Mouse (Mus musculus) testis, postnatal 14 days (tissue): ENCODE measurements at regions not wholly inside any gene's neighbourhood (a gene's known extent, or its start where the extent isn't known, plus 50 kb on each side); places are given as distances from the start of the nearest gene placed in this dataset.

ENCODE experiments used
- DNase-seq: peaks from one replicate; pipeline ENCODE4 v3.0.0; 2021; ENCODE audit warnings: low spot score

DNA sequence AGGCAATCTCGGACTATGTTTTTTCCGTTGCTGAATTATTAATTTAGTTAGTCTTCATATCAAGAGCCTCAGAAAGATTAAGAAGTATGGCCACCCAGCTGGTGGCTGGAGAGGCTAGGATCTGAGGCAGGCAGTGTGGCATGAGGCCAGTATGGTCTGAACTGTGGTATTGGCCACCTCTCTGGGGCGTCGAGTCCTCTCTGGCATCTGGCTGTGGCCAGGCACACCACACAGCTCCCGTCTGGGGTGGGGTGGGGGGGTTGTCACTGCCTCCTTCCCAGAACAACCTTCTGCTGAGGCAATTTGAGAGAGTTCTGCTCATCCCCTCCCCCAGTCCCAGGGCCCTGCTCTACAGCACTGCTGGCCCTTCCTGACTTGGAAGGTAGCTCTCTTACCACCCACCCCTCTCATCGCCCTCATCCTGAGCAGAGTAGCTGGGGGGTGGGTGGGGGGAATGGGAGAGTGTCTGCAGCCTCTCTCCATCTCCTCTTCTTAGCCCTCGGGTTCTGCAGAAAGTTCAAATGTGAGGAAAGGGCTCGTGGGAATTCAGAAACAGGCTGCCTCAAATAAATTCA is 103.2 kb downstream of the Vegfa start:
- no peak for DNase-seq

DNA sequence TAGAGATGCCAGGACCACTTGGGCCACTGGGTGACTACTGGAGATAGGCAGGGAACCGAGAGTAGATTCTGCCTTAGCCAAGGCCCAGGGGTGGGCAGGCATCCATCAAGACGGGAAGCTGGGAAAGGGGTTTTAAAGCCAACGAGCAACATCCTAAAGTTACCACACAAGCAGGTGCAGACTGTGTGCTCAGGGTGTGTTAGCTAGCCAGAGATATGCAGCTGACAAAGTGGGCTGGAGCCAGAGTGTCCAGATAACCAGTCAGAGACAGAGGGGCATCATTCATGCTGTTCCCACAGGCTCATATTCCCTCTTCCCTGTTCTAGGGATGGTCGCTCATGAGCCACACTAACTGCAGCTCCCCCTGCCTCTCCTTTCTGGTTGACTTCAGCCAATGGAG is 104.2 kb downstream of the Vegfa start:
- DNase-seq = no peak

DNA sequence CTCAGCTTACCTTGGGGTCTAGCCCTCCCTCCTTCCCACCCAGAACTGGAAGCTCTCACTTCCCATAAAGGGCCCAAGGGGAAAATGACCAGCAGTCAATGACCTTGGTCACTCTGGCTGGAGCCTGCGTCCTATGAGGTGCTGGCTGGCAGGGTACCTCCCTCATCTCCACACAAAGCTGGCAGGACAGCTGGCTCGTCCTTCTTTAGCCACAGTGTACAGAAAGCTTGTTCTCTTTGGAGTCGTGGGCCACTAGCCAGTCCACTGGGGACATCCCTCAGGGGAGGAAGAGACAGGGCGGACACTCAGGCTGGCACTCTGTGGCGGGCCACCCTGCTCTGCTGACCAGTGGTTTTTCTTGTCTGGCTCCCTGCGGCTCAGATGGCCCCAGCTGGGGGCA is 106.3 kb downstream of the Vegfa start:
- no peak for DNase-seq

DNA sequence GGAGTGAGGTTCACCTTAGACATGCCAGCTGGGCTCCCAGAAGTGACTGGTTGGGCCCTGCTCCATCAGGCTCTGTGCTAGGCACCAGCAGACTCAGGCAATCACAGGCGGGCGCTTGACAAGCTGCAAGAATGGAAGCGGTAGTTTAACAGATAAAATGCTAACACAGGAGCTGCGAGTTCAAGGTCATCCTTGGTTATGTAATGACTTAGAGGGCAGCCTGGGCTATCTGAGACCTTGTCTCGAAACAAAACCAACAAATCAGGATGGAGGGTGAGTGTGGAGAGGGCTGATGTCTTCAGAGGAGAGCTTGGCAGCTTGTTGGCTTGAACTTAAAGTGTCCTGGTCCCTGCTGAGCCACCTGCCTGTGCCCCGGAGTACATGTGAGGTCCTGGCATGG is 107.6 kb downstream of the Vegfa start:
- no peak for DNase-seq

DNA sequence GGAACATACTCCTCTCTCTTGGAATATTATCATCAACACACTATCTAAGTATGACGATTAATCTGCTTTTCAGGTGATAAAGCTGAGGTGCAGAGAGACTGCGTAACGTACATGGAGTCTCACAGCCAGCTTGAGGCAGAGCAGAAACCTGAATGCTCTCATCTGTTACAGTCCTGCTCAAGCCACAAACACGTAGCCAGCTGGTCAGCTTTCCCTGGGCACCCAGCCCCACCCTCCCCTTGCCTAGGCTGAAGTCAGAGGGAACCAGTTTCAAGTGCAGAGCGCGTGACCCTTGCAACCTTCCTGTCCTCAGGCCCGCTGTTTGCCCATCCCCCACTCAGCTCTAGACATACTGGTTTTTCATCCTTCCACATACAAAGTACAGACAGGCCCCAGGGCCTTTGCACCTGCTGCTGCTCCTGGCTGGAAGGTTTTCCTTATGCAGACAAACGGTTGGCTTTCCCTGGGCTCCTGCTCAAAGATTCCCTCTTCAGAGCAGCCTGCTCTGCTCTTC is 108.9 kb downstream of the Vegfa start:
- DNase-seq = no peak

DNA sequence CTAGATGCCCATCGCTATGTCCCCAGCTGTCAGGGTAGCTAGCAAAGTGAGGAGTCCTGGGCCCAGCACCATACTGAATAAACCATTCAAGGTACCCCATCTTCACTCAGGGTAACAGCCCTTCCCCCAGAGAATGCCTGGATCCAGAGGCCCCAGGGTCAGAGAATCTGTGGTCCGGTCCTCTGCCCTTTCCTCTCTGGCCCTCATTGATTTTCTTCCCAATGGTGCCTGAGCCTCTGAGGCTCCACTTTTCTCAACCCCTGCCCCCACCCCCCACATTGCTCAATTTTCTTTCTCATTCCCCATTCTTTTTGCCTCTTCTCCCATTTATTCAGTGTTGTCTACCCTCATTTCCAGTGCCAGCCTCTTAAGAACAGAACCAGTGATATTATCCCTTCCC is 114.5 kb downstream of the Vegfa start:
- DNase-seq = no peak

DNA sequence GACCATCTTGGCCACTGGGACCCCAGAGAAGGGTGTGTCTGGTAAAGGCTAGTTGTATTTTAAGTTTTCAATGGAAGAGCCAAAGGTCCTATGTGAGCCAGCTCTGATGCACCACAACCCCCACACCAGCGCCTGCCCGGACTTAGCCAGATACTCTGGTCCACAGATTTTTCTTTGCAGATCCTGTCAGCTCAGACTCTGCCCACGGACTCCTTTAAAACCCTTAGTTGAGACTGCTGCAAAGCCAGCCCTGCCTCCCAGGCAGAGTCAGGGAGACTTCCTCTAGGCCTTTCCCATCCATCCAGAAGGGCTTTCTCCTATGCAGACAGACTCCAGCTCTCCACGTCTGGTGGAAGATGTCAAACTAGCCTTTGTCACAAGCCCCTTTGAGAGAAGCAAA is 115.2 kb downstream of the Vegfa start:
- no peak for DNase-seq

DNA sequence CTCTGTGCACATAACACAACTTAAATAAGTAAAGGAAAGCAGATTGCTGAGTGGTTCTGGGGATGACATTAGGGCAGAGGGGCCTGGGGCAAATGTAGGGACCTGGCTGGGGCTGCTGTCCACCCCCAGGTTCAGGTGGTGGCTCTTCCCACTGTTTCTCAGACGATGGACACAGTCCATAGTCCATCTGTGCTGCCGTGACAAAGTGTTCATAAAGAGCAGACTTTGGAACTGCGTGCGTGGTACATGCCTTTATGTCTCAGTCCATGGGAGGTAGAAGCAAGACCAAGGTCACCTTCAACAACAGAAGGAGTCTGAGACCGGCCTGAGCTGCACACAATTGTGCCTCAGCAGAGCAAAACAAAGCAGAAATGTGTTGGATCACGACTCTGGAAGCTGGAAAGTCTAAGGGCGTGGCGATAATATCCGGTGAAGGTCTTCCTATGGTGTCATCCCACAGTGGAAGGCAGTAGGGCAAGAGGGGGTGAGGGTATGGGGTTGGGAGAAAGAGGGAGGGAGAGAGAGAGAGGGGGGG is 117.4 kb downstream of the Vegfa start:
- no peak for DNase-seq

DNA sequence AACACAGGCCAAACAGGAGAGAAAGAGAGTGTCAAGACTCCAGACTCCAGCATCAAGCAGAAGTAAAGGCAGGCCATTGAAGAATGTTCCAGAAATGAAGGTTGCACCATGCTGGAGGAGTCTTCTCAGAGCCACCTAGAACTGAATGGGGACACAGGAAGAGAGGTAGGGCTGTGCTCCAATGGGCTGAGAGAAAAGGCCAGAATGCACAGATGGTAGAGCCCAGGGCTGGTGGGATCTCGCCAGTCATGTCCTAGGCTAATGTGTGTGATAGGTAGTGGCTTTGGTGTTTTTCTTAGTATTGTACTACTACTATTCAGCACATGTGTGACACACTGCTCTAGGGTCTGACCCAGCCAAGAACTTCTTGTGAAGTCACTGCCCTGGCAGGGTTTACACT is 117.9 kb downstream of the Vegfa start:
- DNase-seq = no peak

DNA sequence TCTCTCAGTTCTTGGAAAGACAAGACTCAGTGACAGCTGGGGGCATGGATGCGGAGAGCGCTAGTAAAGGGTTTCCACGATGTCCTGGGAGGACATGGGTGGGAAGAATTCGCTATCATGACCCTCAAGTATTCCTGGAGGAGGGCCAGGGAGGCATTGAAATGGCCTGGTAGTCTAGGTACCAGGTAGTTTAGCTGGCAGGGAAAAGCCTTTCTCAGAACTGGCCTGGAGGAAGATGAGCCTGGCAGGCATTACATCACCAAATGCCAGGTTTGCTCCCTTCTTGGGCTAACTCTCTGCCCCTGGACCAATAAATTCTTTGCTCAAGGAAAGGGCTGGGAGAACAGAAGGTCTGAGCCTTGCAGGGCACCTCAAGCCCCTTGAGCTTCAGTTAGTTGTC is 118.5 kb downstream of the Vegfa start:
- no peak for DNase-seq

DNA sequence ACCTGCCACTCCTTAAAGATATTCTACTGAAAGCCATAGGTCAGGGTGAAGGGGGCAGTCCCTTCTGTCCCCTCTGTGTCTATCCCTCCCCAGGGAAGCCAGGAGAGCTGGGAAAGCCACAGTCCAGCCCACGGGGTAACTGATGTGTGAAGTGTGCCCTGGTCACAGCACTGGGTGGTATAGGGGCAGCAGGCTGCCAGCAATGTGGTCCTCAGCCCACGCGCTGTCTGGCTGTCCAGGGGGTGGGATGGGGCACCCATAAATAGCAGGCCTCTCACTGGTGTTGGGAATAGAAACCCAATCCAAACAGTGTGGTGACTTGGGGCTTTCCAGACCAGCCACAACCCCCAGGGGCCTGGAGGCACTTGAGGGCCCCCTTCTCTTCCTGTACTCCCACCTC is 120.0 kb downstream of the Vegfa start:
- no peak for DNase-seq

DNA sequence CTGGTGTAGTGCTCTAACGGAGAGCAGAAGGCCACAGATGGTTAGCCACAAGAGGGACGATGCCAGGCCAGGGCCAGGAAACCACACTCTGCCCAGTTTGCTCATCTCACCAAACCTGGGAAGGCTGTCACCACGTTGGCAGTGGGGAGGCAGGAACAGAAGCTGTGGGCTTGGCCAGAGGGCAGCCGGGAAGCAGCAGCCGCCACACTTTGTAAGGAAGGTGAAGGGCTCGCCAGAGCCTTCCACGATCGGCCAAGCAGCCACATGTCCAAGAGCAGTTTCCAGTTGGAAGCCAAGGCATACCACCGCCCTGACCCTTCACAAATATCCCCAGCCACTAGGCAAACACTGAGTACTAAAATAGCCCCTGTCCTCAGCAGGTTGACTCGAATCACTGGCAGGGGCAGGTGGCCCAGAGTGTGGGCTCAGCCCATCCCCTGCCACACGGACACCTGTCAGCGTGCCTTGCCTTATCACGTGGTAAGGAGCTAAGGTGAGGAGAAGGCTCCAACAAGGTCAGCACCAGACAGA is 120.9 kb downstream of the Vegfa start:
- DNase-seq = no peak

DNA sequence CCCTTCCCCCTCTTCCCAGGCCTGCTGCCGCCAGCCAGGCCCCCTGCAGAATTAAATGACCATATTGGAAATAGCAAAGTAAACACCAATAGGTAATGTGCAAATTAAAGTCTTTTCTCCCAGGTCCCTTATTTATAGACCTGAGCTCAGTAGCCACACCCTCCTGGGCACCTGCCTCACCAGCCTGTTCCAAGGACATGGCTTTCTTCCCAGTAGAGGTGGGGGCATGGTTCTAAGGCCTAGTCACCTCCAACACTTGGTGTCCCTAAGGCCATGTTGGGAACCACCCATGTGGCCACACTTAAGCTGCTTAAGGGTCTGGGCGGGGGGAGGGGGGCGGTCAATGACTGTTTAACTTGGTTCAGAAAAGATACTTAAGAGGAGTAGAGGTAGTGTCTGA is 121.9 kb downstream of the Vegfa start:
- no peak for DNase-seq

DNA sequence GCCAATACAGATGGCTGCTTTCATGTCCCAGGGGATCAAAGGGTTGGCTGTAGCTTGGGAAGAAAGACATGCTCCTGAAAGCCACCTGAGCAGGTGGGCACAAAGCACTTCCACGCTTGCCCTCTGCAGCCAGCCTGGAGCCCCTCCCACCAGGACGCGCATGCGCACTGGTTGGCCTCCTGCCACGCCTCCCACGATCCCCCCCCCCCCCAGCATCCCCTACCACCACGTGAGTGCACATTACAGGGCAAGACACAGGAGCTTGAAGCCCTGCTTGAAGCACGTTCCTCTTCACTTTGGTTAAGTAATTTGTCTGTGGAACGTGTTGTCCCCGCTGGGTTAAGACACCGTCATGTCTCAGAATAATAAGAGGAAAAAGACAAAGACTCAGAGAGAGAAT is 124.6 kb downstream of the Vegfa start:
- DNase-seq = no peak

DNA sequence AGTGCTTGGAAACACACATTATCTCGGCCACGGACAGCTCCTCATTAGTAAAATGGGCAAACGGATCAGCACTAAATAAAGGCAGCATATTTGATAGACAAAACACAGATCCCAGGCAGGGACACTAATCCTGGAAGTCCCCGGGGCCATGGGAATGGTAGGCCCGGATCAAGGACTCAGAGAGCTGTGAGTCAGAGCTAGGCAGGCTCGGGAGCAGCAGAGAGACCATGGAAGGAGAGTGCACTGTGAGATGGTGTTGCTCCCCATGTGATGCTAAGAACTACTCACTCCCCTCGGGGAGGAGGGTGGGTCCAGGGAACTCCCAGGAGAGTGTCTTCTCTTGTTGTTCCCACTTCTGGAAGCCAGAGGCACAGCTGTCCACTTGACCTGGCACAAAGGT is 126.6 kb downstream of the Vegfa start:
- no peak for DNase-seq

DNA sequence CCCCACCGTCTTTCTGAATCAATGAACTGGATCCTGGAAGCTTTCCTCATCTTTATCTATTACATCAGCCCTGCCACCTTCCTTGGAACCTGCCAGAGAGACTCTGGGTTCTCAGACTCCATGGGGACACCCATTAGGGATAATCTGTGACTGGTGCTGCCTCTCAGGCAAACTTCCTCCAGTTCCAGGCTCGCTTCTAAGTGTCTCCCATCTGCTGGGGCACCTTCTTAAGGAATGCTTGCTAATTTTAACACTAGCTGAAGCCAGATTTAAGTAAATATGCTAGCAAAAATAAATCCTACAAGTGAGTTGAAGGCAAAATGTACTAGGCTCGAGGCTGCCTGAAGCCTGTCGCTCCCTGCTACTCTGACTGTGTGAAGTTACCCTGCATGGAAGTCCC is 127.9 kb downstream of the Vegfa start:
- no peak for DNase-seq

DNA sequence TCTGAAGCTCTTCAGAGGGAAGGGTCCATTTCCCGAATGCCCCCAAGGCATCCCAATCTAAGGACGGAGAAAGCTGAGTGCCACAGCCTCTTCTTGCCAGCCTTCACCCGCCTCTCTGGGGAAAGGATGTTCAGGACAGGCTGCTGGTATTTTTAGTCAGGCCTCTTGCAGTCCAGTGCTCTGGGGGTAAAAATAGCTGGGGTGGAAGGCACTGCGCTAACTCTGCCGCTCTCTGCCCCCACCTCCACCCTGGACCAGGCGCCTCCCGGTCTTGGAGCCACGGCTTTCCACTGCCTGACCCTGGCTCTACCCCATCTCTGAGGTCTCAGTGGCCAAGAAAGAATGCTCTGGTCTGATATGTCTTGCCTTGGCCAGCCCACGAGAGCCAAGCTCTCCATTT is 128.9 kb downstream of the Vegfa start:
- DNase-seq = no peak

DNA sequence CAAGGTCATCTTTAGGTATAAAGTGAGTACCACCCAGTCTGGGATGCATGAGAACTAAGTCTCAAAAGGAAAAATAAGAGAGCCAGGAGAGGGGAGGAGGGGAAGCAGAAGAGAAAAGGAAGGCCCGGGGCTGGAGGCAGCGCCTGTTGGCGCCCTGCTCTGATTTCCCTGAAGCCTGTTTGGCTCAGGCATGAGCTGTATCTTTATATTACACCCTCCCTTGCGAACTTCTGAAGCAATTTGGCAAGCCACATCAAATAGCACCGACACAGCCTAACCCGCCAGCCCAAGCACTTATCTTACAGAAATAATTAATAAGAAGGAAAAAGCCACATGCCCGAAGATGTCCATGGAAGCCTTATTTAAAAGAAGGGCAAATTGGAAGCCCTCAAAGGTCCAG is 129.5 kb downstream of the Vegfa start:
- no peak for DNase-seq

DNA sequence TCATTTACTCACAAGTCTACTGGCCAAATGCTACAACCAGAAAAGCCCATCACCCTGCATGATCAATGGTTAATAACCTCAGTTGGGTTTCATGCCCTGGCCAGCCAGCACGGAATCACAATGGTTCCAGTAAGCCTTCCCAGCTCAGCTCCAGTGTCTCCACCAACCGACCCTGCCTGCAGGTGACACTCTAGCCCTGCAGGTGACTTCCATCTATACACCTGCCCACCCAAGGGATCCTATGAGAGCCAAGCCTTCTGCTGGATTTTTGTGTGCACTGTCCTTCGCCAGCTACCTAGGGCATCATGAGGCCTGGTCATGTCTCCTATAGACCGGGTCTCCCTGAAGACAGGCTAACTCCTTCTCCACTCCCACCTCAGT is 135.3 kb downstream of the Vegfa start:
- no peak for DNase-seq

DNA sequence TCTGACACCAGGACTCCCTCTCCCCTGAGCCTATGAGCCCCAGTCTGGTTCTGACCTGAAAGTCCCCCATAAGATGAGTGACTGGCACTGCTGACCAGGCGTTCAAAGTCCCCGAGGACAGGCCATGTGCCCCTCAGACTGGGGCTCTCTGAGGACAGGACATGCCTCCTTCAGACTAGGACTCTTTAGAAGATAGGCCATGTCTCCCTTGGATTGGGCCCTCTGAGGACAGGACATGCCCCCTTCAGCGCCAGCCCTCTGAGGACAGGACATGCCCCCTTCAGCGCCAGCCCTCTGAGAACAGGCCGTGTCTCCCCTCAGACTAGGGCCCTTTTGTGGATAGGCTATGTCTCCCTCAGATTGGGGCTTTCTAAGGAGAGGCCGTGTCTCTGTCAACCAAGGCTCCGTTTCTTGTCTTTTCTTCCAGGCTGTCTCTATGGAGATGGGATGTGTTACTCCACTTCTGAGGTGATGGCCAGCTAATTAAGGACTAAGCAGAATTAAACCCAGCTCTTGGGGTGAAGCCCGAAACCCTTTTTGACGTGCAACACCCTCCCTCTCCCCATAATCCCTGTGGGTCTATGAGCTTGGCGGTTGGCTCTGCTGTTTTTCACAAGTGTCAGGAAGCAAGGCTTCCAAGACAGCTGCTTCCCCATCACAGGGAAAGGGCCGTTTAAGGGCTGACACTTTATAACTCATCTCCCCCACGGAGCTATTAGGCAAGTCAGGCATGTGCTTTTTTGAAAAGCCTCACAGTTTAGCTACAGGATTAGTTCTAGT is 135.8 kb downstream of the Vegfa start:
- DNase-seq = no peak

DNA sequence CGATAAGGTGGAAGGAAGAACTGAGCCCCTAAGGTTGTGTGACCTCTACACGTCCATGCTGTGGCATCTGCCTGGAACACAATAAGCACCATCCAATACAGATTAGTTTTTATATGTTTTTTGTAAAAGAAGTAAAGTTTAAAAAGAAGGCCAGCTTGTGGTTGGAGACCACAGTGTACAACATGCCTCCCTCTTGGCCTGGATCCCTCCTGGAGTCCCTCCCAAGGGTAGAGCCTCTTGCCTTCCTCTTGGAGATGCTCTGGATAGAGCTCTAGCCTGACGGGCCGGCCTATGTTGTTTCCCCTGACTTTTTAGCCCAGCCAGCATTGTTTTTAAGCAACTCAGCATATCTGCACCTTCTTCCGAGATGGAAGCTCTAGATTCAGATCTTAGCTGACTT is 138.0 kb downstream of the Vegfa start:
- DNase-seq = no peak

DNA sequence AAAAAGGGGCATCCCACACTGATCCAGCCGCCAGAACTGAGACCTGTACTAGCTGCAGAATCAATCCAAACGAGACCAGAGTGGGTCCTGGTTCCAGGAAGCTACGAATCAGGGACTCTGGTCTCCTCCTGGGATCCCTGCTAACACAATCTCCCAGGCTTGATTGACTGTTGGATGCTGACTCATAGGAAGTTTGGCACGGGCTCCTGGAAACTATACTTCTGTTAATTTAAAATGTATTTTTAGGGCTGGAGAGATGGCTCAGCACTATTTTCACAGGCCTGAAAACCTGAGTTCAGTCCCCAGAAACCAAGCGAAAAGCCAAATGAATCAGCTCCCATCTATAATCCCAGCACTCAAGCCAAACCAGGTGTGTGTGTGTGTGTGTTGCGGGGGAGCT is 138.5 kb downstream of the Vegfa start:
- no peak for DNase-seq

DNA sequence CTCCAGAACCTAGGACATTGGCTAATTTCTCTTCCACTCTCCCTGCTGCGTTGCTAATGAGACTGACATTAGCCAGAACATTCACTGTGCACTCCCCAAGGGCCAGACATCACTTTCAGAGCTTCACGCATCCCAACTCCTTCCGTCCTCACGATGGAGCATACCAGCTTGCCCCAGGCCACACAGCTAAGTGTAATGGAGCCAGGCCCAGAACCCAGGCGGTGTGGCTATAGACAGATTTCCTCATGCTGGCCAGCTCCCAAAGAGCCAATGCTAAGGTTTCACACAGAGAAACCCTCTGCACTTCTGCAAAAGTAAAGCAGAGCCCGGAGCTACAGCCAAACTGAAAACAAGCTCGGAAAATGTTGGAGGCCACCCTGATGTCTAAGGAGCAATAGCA is 139.1 kb downstream of the Vegfa start:
- DNase-seq = no peak

DNA sequence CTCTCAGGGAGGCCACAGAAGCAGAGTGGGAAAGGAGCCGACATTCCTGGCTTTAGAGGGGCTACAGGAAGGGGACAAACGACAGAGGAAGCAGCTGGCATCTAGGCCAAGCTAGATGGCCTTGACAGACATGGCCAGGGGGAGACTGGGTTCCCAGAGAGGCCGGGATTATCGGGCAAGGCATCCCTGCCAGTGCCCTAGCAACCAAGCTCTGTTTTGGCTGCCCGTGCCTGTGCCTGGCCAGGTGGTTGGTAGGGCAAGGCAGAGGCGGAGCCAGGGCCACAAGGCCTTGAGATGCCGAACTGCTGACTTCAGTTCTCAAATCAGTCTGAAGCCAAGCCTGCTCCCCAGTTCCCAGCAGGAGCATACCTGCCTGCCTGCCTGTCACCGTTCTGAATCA is 142.7 kb downstream of the Vegfa start:
- no peak for DNase-seq
